Mouse (Mus musculus) kidney, embryonic 16.5 days (tissue): Measurements from ENCODE around the gene D16Ertd472e. TPM values are rescaled to one million over a fixed set of nuclear protein-coding genes. Genes with fewer than 3 reads are reported as not detected.

Source experiments
- ATAC-seq: fragments of 200-750 bp; cut with Nextera tagmentation; 2 replicates; pipeline ENCODE4 v1.8.0; 2017; ENCODE audit warnings: moderate TSS enrichment; ENCODE audit not compliant: low FRiP score, low TSS enrichment
- H3K27ac ChIP-seq: fragments of 300-500 bp; sonication (generic); 2 replicates; pipeline ENCODE4 v1.5.1; 2014; ENCODE audit warnings: low read length
- H3K27me3 ChIP-seq: fragments of 300-500 bp; sonication (generic); 2 replicates; pipeline ENCODE4 v1.6.1; 2014; ENCODE audit warnings: low read length, control low read depth, mixed read lengths; ENCODE audit not compliant: insufficient read depth
- H3K36me3 ChIP-seq: fragments of 300-500 bp; sonication (generic); 2 replicates; pipeline ENCODE4 v1.6.1; 2014; ENCODE audit warnings: low read length, control low read depth, mixed read lengths; ENCODE audit not compliant: insufficient read depth
- H3K4me1 ChIP-seq: fragments of 300-500 bp; sonication (generic); 2 replicates; pipeline ENCODE4 v1.6.1; 2014; ENCODE audit warnings: low read length, control low read depth, mixed read lengths; ENCODE audit not compliant: insufficient read depth
- H3K4me2 ChIP-seq: fragments of 300-500 bp; sonication (generic); replicated peaks from 2 replicates; pipeline ENCODE4 v1.6.1; 2014; ENCODE audit warnings: low read depth, low read length
- H3K4me3 ChIP-seq: fragments of 300-500 bp; sonication (generic); 2 replicates; pipeline ENCODE4 v1.5.1; 2014; ENCODE audit warnings: mild to moderate bottlenecking, low read length
- H3K9ac ChIP-seq: fragments of 300-500 bp; sonication (generic); replicated peaks from 2 replicates; pipeline ENCODE4 v1.6.1; 2014; ENCODE audit warnings: low read length
- H3K9me3 ChIP-seq: fragments of 300-500 bp; sonication (generic); 2 replicates; pipeline ENCODE4 v1.6.1; 2016; ENCODE audit warnings: low read length, control low read depth
- WGBS: fragments of 180-500 bp; shearing (Covaris S2); extraction: QIAGEN DNeasy Blood & Tissue Kit; methylation state at CpG from one replicate; pipeline ENCODE4 v1.1.7; 2014; 5-methylcytosine and 5-hydroxymethylcytosine counted together
- polyA plus RNA-seq: library from polyadenylated mRNA; unstranded; fragments of >200 nt; fragmentation: Nextera tagmentation; extraction: Ambion mirVana; gene quantifications from 2 replicates; pipeline ENCODE4 v1.2.1, GENCODE M21; 2015

Gene D16Ertd472e
- 11.9 and 14.2 TPM in 2 replicates for polyA plus RNA-seq

DNA sequence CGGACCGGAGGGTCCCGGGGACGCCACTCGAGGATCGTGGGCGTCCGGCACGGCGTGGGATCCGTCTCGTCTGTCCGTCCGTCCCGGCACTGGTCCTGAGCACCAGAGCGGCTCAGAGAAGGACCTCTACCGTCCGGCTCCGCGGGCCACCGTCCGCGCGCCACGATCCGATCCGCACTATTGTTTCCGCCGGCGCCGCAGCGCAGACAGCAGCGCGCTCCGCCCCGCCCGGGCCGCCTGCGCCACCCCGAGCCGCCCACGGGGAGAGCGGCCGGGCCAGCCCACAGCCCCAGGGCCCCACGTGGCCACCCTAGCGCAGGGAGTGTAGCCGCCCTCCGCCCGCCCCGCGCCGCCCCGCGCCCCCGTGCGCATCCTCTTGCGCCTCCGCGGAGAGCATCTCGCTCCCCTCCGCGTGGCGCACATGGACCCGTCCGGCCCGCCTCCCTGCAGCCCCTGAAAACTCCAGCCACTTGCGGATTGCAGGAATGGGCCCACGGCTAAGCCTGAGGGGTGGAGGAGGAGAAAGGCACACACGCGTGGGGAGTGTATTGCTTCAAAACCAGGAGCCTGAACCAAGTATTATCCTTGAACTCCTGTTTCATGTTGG, at the start of gene D16Ertd472e:
Gene D16Ertd472e, minus strand, starts transcription at position 231 of the 607 bp plus-strand sequence.
- peak; percentile 99 for ATAC-seq
- H3K9me3 ChIP-seq = 0 out of 2 replicates have a peak, but pooled peaks cover 4% of the 10 kb centered on the region
- H3K27ac ChIP-seq = peak within 1 kb of the TSS; percentile 89
- H3K9ac ChIP-seq = peak within 1 kb of the TSS; percentile 86
- peak within 1 kb of the TSS; percentile 64 for H3K4me3 ChIP-seq
- peaks cover 8% of the 10 kb centered on the region for H3K4me1 ChIP-seq
- H3K4me2 ChIP-seq = peak within 1 kb of the TSS; percentile 58
- H3K27me3 ChIP-seq = no peaks in the 10 kb centered on the region
- no peaks in the 10 kb centered on the region for H3K36me3 ChIP-seq
- under 1% methylated on average over 60 of the region's 70 CpGs for WGBS

DNA sequence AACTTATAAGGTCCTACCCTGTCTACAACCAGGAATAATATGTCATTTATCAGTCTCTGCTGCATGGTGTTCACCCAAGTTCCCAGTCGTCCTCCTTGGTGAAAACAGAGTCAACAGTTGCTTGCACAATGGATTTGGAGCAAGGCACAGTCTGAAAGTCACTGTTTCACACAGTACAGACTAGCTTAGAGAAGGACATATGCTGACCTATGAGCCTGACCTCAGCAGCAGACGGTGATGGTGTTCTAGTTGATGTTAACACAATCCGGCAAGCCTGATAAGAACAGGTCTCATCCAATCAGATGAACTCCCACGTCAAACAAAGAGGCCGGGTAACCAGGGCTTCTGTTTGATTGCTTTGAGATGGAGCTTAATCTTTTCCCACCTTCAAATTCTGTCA, 46.2 kb upstream of the D16Ertd472e start:
- no peaks in the 10 kb centered on the region for H3K9me3 ChIP-seq
- no peak overlapping the region for H3K9ac ChIP-seq
- no peaks in the 10 kb centered on the region for H3K27me3 ChIP-seq
- no peaks in the 10 kb centered on the region for H3K4me1 ChIP-seq
- H3K4me3 ChIP-seq = no peak overlapping the region
- no peak overlapping the region for H3K4me2 ChIP-seq
- no peak for ATAC-seq
- no peaks in the 10 kb centered on the region for H3K36me3 ChIP-seq
- H3K27ac ChIP-seq = no peak overlapping the region
- 80% methylated on average over 5 of the region's 5 CpGs for WGBS

DNA sequence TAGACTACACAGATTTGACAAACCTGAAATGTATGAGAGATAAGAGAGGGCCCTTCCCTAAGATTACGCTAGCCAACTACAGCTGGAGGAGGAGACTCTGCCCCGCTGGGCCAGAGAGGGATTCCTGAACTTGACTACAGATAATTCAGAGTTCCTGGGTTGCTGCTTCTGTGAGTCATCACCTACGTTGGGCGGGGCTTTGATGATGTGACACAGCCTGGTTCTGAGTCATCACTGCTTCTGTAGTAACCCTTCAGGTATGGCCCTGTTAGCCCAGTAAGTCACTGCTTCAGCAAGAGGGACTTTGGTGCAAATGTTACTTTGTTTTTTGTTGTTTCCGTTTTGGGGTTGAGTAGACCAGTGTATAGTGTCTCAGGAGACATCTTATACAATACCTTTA, 42.9 kb upstream of the D16Ertd472e start:
- no peak for ATAC-seq
- H3K9ac ChIP-seq = no peak overlapping the region
- H3K4me2 ChIP-seq = no peak overlapping the region
- no peaks in the 10 kb centered on the region for H3K27me3 ChIP-seq
- H3K9me3 ChIP-seq = no peaks in the 10 kb centered on the region
- H3K4me3 ChIP-seq = no peak overlapping the region
- no peaks in the 10 kb centered on the region; the same call in 1 of the 2 replicates for H3K4me1 ChIP-seq
- no peak overlapping the region for H3K27ac ChIP-seq
- WGBS = 80% methylated on average over 5 of the region's 5 CpGs
- no peaks in the 10 kb centered on the region for H3K36me3 ChIP-seq

DNA sequence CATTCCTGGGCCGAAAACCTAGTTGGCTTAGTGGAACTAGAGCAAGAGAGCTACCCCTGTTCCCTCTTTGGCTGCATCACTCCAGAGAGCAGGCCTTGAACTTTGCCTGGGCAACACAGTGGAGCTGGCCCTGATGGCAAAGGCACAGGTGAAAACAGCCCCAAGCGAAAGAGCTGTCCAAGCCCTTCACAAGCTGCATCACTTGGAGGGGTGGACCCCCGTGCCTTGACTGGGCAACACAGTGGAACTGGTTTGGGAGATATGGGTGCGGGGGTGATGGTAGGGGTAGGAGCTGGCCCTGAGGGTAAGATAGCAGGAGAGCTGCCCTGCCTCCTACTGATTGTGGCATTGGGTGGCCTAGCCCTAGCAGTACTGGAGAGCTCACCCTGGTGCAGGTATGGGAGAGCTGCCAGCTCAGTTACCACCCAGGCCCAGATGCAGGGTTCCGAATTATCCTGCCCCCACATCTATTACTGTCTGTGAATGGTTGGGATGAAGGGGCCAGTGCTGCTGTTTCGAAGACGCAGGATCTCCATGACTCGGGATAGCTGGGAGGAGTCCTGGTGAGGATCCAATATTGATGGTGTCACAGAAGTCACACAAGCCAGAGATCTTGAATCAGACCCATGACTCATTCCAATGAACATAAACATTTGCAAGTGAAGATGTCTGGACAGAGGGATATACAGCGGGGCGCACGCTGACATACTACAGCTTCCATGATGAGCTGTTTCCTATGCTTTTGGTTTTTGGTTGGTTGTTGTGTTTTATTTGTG, 41.4 kb upstream of the D16Ertd472e start:
- no peak overlapping the region for H3K4me3 ChIP-seq
- no peaks in the 10 kb centered on the region for H3K27me3 ChIP-seq
- H3K4me2 ChIP-seq = no peak overlapping the region
- H3K36me3 ChIP-seq = no peaks in the 10 kb centered on the region
- ATAC-seq = no peak; the same call in 1 of the 2 replicates
- no peaks in the 10 kb centered on the region for H3K9me3 ChIP-seq
- H3K27ac ChIP-seq = no peak overlapping the region
- no peaks in the 10 kb centered on the region; the same call in 1 of the 2 replicates for H3K4me1 ChIP-seq
- no peak overlapping the region for H3K9ac ChIP-seq
- 96% methylated on average over 11 of the region's 11 CpGs for WGBS

DNA sequence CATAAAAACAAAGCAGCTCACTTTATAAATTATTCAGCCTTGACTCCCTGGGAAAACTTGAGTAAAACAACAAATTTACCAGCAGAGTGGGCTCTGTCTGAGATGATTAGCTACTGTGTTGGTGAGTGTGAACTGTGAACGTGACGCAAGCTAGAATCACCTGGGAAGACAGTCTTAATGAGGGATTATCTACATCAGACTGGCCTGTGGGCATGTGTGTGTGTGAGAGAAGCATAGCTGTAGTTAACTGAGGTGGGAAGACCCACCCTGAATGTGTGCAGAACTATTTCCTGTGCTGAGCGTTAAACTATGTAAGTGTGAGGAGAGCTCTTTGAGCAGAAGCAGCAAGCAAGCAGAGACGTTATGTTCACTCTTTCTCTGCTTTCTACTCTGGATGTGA, 29.7 kb upstream of the D16Ertd472e start:
- WGBS = 39% methylated on average over 4 of the region's 4 CpGs
- no peak for ATAC-seq
- no peak overlapping the region for H3K4me3 ChIP-seq

DNA sequence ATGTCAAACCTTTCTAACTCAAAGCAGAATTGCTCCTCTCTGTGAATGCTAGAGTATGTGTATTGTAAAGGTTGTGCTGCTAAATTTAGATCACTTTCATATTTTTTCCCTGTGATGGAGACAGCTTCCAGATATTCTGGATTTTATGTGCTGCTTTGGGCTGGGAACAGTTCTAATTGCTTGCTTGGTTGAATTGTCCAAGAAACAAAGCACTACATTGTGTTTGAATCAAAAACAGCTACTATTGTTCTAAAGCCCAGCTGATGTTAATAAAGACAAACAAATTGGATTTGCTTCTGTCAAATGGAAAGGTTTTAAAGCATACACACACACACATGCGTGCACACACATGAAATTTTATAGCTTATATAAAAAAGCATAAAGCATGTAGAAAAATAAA, 22.4 kb upstream of the D16Ertd472e start:
- WGBS = 81% methylated on average over 1 of the region's 1 CpGs
- Histone ChIP-seq H3K4me2 (no peak overlapping the region), H3K4me1 (no peaks in the 10 kb centered on the region), H3K9me3 (peaks cover 11% of the 10 kb centered on the region), H3K36me3 (no peaks in the 10 kb centered on the region), H3K27ac (no peak overlapping the region), H3K27me3 (no peaks in the 10 kb centered on the region), H3K9ac (no peak overlapping the region), H3K4me3 (no peak overlapping the region)
- no peak for ATAC-seq

More for the DNA sequence above, 29.7 kb upstream of the D16Ertd472e start:
- H3K27ac ChIP-seq = no peak overlapping the region
- H3K4me2 ChIP-seq = no peak overlapping the region
- H3K36me3 ChIP-seq = no peaks in the 10 kb centered on the region
- H3K9me3 ChIP-seq = peaks cover 11% of the 10 kb centered on the region
- no peak overlapping the region for H3K9ac ChIP-seq
- no peaks in the 10 kb centered on the region for H3K27me3 ChIP-seq
- H3K4me1 ChIP-seq = no peaks in the 10 kb centered on the region

DNA sequence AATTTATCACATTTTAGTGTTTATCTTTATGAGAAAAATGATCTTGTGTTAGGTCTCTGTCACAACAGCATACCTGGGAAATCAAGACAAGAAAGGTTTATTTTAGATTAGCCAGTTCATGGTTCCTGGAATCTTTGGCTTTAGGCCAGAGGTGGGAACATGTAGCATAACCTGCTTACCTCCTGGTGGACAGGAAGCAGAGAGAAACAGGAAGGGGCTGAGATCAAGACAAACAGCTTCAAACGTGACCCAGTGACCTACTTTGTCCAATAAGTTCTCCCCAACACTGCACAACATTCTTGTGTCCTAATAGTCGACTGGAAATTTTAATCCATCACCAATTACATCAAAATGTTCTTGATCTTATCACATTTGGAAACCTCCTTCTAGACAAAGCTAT, 19.9 kb upstream of the D16Ertd472e start:
- no peak for ATAC-seq
- Histone ChIP-seq H3K4me1 (no peaks in the 10 kb centered on the region), H3K36me3 (no peaks in the 10 kb centered on the region), H3K4me3 (no peak overlapping the region), H3K27ac (no peak overlapping the region), H3K9ac (no peak overlapping the region), H3K9me3 (no peaks in the 10 kb centered on the region), H3K27me3 (no peaks in the 10 kb centered on the region), H3K4me2 (no peak overlapping the region)
- 40% methylated on average over 2 of the region's 2 CpGs for WGBS

DNA sequence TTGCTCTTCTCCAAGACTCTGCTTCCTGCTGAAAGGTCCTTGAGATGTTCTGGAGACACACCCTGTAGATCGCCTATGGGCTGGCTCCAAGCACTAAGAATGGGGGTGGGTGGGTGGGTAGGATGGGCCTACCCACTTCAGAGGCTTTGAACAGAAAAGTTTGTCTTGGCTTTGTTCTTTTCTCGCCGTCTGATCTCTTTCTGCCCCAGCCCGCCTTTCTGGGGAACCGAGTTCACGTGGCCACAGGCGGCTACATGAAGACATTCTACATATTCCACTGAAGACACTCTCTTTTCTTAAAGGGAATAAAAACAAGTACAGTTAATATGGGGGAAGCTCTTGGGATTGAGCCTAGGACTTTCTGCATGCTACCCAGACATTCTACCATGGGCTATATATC, 19.3 kb upstream of the D16Ertd472e start:
- Histone ChIP-seq H3K9ac (no peak overlapping the region), H3K4me2 (no peak overlapping the region), H3K27me3 (no peaks in the 10 kb centered on the region), H3K4me1 (no peaks in the 10 kb centered on the region), H3K4me3 (no peak overlapping the region), H3K27ac (no peak overlapping the region), H3K36me3 (no peaks in the 10 kb centered on the region), H3K9me3 (no peaks in the 10 kb centered on the region)
- no peak for ATAC-seq
- 95% methylated on average over 7 of the region's 7 CpGs for WGBS

DNA sequence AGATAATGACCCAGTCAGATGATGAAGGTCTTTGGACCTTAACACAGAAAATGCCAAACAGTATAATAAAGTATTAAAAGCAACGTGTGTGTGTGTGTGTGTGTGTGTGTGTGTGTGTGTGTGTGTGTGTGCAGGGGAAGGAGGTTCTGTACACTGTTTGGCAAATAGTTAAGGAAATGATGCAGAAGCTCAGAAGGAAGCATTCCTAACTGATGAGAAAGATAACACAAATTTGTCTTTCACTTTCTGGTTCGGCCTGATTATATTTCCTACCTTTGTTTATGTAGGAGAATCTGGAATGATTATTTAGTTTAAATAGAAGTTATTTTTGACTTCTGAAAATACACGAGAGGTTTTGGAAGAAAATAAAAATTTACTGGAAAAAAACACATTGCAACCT, 17.6 kb upstream of the D16Ertd472e start:
- no peaks in the 10 kb centered on the region for H3K36me3 ChIP-seq
- H3K9ac ChIP-seq = no peak overlapping the region
- H3K4me1 ChIP-seq = no peaks in the 10 kb centered on the region
- WGBS = 68% methylated on average over 3 of the region's 3 CpGs
- H3K9me3 ChIP-seq = no peaks in the 10 kb centered on the region
- no peak overlapping the region for H3K27ac ChIP-seq
- no peak for ATAC-seq
- no peak overlapping the region for H3K4me3 ChIP-seq
- no peak overlapping the region for H3K4me2 ChIP-seq
- H3K27me3 ChIP-seq = no peaks in the 10 kb centered on the region

DNA sequence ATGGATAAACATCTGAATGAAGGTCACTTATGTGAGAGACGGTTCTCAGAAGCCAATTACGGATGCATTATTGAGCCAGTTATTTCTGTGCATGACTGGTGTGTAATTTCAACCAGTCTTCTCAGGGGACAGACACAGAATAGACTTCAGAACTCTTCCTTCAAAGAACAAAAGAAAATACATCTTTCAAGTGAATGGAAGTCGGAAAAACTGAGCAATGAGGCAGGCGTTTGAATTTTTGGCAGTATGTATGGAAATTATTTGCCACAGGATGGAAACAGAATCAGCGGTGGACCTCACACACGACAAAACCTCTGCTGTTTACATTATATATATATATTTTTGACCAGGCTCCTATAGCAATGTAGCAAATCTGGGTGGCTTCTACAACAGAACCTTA, 14.6 kb upstream of the D16Ertd472e start:
- Histone ChIP-seq H3K9me3 (no peaks in the 10 kb centered on the region), H3K27me3 (no peaks in the 10 kb centered on the region), H3K4me3 (no peak overlapping the region), H3K27ac (no peak overlapping the region), H3K9ac (no peak overlapping the region), H3K4me2 (no peak overlapping the region), H3K36me3 (no peaks in the 10 kb centered on the region), H3K4me1 (no peaks in the 10 kb centered on the region)
- WGBS = 86% methylated on average over 6 of the region's 6 CpGs
- no peak for ATAC-seq
